Mouse (Mus musculus): ENCODE data around the gene Pnpla3. TPM values are rescaled to one million over a fixed set of nuclear protein-coding genes. Genes with fewer than 3 reads are reported as not detected.
A peak's percentile ranks its signal among the peaks of the same experiment; 100 is the strongest.

Gene Pnpla3
- total RNA-seq, 4 experiments from 2014 or later = 0.34 to 2.4 (median 0.57) TPM

DNA sequence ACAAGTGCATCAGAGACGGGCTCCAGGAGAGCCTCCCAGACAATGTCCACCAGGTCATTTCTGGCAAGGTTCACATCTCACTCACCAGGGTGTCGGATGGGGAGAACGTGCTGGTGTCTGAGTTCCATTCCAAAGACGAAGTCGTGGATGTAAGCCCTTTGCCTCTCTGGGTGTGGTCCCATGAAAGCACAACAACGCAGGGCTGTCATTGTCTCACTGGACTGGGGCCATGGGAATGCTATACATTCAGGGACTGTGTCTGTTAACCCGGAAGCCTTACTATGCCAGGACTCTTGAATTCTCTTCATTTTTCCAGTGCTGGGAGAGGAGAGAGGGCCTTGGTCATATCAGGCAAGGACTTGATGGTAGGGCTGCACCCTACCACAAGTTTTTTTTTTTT, 3.5 kb downstream of the Pnpla3 start:
- DNase-seq (ENCODE audit: low spot score) = no peak

DNA sequence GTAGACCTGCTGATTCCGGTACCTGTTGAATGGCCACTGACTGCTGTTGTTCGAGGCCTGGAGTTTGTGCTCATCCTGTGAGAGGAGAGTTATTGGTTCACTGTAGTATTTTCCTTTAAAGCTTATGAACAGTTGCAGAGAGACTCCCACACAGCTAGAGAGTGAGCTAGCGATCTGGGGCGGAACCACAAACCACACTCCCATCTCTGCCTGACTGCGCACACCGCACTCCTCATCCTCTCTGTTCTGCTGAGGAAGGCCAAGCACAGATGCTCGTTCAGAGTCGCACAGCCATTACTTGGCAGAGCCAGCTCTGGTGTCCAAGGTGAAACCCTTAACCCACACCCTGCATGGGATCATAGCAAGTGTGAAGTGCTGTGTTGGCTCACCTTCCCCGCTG, 11.1 kb downstream of the Pnpla3 start:
- DNase-seq (ENCODE audit: low spot score) = no peak

DNA sequence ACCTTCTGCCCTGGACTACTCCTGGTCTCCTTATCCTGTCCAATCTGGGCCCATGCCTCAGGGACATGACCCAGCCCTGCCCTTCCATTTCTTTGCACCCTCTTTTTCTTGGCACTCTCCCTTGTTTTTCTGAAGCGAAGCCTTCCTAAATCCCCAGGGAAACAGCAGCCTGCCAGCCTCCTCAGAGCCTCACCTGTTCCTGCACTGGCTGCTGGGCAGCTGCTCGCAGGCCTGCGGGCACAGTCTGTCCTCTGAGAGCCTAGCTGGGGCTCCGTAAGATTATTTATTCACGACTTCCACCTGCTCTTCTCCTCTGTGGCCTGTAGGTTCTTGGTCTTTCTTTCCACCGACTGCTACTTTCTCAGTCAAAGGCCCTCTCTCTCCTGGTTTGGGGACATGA, 14.4 kb downstream of the Pnpla3 start:
- DNase-seq (ENCODE audit: low spot score) = no peak

DNA sequence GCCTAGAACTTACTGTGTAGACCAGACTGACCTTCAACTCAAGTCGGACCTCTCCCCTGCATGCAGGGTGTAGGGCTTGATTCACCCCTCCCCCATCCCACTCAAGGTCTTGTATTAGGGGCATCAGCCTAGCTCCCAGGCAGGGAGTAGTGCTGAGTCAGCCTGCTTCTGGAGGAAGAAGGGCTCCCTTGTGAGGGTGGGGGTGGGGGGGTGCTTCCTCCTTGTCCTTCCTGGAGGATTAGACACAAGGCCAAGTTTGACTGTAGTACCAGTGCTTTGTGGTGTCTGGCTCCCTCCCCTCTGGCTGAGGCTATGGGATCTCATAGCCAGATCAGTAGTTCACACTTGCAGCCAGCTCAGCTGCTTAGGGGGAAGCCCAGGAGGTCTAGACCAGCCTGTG, 16.3 kb downstream of the Pnpla3 start:
- DNase-seq (ENCODE audit: low spot score) = no peak

DNA sequence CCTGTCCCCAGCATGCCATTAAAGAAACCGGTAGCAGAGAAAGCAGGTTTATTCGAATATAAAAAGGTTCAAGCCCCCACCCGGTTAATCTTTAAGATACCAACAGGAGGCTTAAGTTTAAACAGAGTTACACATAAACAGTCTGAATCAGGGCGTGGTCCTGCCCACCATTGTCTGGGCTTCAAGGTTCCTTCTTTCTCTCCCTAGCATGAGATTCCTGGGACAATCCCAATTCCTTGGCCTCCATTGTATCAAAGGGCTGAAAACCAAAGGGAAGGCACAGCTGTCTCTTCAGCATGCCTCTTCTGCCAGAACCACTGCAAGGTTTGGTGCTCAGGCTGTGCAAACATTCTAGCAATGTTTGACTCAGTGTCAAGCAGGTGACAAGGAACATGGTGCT, 18.6 kb downstream of the Pnpla3 start:
- no peak for DNase-seq (ENCODE audit: low spot score)

DNA sequence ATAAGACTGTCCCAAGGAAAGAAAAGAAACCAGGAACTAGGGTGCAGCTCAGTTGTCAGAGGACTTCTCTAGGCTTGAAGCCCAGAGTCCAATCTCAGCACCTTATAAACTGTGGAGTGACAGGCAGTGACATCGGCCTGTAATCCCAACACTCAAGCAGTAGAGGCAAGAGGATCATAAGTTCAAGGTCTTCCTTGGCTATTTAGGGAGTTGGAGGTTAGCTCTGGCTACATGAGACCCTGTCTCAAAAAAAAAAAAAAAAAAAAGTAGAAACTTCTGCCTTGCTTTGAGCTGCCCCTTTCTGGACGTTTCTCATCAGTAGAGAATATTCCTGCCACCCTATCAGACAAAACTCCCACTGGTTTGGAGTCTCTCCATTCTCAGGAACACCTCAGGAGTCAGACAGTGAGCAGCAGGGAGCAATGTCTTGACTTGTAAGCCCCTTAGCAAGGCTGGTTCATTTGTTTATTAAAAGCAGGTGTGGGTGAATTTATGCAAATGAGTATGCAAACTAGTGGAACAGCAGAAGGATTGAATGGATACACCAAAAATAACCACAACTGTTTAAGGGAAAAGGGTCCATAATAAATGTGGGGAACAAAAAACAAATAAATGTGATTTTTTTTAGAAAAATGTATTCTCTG, 21.4 kb downstream of the Pnpla3 start:
- no peak for DNase-seq (ENCODE audit: low spot score)

GRCm38 (mm10) chr15:84189881-84190280, 22.2 kb downstream of the Pnpla3 start:
- no peak for DNase-seq (ENCODE audit: low spot score)

- DNase-seq (ENCODE audit: low spot score) = no peak
Measured at GRCm38 (mm10) chr15:84191724-84192057, 24.1 kb downstream of the Pnpla3 start.

DNA sequence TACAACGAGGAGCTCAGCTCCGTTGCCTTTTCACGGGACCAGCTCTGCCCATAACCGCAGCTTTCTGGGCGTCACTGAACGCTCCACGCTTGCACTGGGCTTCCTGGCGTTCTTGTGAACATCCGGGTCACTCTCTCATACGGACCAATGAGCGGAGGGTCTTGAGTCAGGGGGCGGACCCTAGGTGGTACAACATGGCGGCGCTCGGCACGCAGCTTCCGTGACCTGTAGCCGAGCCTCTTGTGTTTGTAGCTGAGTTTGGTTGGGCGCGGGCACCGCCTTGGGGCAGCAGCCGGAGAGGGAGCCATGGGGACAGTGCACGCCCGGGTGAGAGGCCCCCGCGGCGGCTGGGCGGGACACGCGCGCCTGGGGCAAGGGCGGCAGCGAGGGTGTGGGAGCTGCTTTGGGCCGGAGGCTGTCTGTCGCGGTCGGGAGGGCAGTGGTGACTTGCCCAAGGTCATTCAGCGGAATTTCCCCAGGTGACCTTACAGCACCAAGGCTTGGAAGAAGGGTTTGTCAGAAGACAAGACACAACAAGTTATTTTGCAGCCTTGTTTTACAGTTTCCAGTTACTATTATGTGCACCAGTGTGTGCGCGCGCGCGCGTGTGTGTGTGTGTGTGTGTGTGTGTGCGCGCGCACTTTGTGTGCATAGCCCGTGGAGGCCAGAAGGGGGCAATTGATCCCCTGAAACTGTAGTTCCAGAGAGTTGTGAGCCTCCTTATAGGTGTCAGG, 24.6 kb downstream of the Pnpla3 start, which contains the start of gene Samm50:
Gene Samm50 (plus strand): TSS at position 184 of the 734 bp plus-strand sequence.
- DNase-seq (ENCODE audit: low spot score) = peak; percentile 93

GRCm38 (mm10) chr15:84196486-84197165, 29.0 kb downstream of the Pnpla3 start:
- no peak for DNase-seq (ENCODE audit: low spot score)

DNA sequence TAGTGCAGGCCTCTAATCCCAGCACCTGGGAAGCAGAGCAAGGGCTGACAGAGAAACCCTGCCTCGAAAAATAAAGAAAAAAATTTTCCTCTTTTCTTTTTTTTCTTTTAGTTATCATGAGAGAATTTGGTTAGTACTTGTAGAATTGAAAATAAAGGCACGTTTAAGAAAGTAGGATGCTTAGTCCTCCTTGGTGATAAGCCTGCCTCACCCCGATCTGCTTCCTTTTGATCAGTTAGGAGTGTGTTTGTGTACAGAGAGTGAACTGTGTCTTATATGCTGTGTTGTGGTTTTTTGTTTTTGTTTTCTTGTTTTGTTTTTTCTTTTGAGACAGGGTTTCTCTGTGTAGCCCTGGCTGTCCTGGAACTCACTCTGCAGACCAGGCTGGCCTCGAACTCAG, 39.7 kb downstream of the Pnpla3 start:
- no peak for DNase-seq (ENCODE audit: low spot score)

GRCm38 (mm10) chr15:84209517-84210412, 42.1 kb downstream of the Pnpla3 start:
- DNase-seq (ENCODE audit: low spot score) = no peak

- no peak for DNase-seq (ENCODE audit: low spot score)
Measured at GRCm38 (mm10) chr15:84210461-84210860, 42.8 kb downstream of the Pnpla3 start.

DNA sequence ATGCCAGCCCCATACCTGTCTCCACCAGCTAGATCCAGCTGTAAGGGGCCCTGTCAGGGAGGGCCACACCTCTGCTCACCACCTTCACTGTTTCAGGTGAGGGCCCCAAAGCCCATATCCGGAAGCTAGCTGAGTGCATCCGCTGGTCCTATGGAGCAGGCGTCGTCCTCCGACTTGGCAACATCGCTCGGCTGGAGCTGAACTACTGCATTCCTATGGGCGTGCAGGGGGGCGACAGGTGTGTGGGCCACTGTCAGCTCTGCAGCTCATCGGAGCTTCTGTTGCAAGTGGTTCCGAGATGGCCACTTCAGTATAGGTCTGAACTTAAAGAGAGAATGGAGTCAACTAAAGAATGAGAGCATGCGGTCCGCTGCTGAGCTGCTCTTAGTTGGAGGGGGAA, 43.3 kb downstream of the Pnpla3 start:
- no peak for DNase-seq (ENCODE audit: low spot score)

DNA sequence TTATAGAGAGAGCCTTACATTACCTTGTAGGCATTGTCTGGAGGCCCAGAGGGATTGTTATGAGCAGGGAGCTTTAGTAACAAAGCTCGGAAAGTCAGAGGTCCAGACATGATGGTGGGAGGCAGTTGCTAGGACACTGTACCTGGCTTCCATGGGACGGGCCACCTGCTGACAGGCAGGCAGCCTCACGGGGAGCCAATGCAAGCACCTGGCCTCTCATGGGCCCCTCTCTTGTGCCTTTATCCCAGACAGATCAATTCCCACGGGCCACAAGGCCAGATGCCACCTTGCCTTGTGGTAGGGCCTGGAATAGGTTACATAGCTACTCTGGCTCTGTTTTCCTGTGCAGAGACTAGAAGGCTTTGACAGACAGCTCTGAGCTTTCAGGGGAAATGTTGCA, 43.9 kb downstream of the Pnpla3 start:
- DNase-seq (ENCODE audit: low spot score) = no peak

- peak; percentile 86 for DNase-seq (ENCODE audit: low spot score)
Measured at GRCm38 (mm10) chr15:84212031-84212755, 44.6 kb downstream of the Pnpla3 start.

GRCm38 (mm10) chr15:84212756-84213105, 45.1 kb downstream of the Pnpla3 start:
- DNase-seq (ENCODE audit: low spot score) = peak; percentile 79

GRCm38 (mm10) chr15:84213162-84213739, 45.6 kb downstream of the Pnpla3 start:
- no peak for DNase-seq (ENCODE audit: low spot score)

DNA sequence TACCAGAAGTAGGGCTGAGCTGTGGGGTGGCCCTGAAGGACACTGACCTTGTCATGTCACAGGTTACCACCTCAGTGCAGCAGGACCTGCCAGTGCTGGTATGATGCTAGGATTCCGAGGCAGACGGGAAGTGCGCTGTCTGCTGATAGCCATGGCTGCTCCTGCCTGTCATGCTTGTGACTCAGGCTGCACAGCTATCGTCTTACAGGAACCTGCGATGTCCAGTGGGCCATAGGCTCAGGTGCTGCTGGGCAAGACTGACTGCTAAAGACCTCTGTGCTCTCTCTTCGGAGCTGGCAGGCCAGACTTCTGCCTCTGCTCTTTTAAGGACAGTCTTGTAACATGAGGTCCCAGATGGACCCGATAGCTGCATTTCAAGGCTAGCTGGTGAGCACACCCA, 46.8 kb downstream of the Pnpla3 start:
- DNase-seq (ENCODE audit: low spot score) = no peak

DNA sequence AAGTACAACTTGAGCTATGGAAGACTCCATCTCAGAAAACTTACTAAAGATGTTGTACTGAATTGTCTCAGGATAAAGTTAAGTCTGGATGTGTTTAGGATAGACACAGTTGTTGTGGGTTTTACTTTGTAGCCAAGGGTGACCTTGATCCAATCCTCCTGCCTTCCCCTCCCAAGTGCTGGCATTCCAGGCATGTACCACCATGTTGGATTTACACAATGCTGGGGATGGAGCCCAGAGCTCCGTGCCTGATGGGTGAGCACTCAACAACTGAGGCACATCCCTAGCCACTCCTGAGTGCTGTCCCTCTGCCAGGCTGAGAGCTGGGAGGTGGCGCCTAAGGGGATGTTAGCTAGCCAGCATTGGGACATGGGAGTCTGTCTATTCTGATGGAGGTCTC, 47.6 kb downstream of the Pnpla3 start:
- DNase-seq (ENCODE audit: low spot score) = no peak

DNA sequence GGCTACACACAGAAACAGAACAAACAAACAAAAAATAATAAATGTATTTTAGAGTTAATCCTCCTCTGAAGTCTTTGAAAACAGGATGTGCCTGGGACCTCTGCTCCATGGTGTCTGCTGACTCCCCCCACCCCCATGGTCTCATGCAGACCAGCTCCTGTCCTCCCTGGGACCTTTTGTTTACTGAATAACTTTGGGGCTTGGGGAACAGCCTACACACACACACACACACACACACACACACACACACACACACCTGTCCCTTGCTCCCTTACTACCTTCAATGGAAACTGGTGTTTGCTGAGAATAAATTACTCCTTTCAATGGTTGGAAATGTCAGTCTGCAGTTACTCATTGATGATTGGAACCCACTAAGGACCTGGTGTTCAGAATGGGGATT, 48.4 kb downstream of the Pnpla3 start:
- DNase-seq (ENCODE audit: low spot score) = no peak

All from heart, adult 8-10 months (tissue).